Mouse (Mus musculus): Measurements from ENCODE around the gene BC051142. TPM values are rescaled to one million over a fixed set of nuclear protein-coding genes. Genes with fewer than 3 reads are reported as not detected.

The BC051142 gene
- total RNA-seq (2021), result 1 to 10 TPM in 1 of 2 experiments, under 1 TPM in 1; 0.88 to 1.1 TPM
- long read RNA-seq, experiment 1, result 0 reads
- long read RNA-seq, experiment 2, result 0 reads

DNA sequence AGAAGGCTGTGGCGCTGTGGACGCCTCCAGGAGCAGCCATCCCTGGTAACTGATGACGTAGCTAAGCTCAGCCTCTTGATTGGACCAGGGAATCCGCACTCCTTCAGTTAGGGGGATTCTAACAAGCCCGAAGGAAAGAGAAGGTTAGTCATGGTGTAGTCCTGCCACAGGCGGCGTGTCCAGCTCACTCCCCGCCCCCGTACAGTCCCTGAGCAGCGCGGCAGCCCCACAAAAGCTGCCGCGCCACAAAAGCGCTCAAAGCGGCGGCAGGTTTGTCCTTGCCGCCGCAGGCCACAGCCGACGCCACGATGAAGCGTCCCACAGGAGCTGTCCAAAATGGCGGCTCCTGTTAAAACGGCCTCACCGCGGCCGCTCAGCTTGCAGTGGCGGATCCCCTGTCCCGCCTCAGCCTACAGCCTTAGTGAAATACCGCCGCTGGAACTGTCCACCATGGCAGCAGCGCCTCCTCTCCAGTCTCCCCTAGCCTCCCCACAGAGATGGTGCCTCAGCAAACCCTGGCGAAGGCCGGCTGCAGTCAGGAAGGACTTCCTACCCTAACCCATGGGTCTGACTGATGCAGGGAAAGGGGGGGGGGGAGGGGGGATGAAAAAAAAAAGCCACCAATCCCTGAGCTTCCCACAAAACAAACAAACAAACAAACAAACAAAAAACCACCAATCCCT lies at the start of gene BC051142:
Gene BC051142 (plus strand): TSS at position 110 of the 683 bp plus-strand sequence.
- DNase-seq (ENCODE audit: low spot score in 2 of 2), result peak; percentile 42 to 71

- peak; percentile 37 to 54 for DNase-seq (ENCODE audit: low spot score in 2 of 2)
Measured at GRCm38 (mm10) chr17:34349429-34349828, 49.2 kb upstream of the BC051142 start.

DNA sequence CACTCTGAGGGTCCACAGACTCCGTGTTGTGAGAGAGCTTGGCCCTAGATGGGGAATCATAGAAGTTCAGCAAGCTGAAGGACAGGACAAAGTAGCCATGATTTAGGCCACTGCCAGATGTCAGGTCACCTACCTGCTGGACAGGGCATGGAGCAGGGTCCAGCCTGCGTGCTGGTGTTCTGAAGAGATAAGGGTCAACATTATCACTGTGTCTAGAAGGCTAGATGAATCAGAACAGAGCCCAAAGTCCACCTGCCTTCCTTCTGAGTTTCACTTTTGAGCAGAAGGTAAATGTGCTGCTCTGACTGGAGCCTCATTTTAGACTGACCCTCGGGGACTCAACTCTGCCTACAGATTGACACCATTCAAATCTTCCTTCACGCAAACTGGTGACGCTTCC lies 44.1 kb upstream of the BC051142 start, which contains the start of gene Btnl2:
Gene Btnl2 (plus strand): TSS at position 284 of the 400 bp plus-strand sequence.
- no peak for DNase-seq (ENCODE audit: low spot score in 2 of 2)

DNA sequence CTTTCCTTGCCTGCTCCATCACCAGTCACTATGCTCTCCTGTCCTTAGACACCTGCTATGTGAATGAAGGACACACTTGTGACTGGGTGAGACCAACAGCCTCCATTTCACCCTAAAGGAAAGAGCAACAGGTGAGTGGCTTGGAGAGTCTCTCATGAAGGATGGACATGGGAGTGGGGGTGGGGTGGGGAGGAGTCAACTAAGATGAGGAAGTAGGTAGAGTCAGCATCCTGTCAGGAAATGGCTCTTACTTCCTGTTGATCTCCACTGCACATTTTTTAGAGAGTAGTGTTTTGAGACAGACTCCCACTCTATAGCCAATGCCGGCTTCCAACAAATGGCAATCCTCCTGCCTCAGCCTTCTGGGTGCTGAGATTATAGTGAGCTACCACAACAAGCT lies 43.7 kb upstream of the BC051142 start:
- no peak for DNase-seq (ENCODE audit: low spot score in 2 of 2)

DNA sequence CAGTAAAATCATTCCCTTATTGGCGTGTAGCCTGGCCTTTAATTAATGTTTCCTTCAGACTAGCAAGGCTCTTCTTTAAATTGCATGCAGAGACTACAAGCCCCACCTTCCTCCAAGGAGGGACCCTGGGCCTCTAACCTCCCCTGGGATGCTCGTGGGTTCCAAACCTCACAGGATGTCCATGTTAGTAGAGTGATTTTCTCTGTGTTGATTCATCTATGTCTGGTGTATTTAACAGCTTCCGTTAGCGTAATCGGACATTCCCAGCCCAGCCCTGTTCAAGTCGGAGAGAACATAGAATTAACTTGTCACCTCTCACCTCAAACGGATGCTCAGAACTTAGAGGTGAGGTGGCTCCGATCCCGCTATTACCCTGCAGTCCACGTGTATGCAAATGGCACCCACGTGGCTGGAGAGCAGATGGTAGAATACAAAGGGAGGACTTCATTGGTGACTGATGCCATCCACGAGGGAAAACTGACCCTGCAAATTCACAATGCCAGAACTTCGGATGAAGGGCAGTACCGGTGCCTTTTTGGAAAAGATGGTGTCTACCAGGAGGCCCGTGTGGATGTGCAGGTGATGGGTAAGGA lies 35.6 kb upstream of the BC051142 start:
- no peak for DNase-seq (ENCODE audit: low spot score in 2 of 2)

DNA sequence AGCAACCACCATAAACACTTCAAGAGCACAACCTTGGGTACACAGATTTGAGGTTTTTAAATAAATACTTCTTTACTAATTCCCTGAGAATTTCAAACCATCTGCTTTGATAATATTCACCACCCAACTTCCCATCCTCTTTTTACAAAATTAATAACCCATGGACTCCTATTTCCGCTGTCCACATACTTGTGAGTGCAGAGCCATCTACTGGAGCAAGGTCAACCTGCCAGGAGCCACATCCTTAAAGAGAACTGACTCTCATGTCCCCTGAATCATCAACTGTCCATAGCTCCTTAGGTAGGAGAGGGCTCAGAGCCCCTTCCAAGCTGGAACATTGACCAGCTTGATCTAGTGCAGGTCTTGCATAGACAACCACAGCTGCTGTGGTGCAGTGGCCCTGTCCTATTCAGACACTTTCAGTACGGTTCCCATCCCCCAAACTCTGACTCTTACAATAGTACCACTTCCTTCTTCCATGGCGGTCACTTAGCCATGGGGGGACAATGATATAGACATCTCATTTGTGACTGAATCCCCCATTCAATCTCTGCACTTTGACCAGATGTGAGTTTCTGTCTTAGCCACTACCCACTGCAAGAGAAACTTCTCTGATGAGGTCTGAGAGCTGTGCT lies 34.8 kb upstream of the BC051142 start:
- DNase-seq (ENCODE audit: low spot score in 2 of 2), result no peak

GRCm38 (mm10) chr17:34365031-34365430 lies 33.6 kb upstream of the BC051142 start:
- no peak for DNase-seq (ENCODE audit: low spot score in 2 of 2)

GRCm38 (mm10) chr17:34370563-34370962 lies 28.1 kb upstream of the BC051142 start:
- no peak for DNase-seq (ENCODE audit: low spot score in 2 of 2)

- DNase-seq (ENCODE audit: low spot score in 2 of 2), result no peak
Measured at GRCm38 (mm10) chr17:34373055-34373709, 25.4 kb upstream of the BC051142 start.

- no peak for DNase-seq (ENCODE audit: low spot score in 2 of 2)
Measured at GRCm38 (mm10) chr17:34376847-34377246, 21.8 kb upstream of the BC051142 start, which contains the start of gene Btnl1. Gene Btnl1, plus strand, starts transcription at chr17:34377132.

DNA sequence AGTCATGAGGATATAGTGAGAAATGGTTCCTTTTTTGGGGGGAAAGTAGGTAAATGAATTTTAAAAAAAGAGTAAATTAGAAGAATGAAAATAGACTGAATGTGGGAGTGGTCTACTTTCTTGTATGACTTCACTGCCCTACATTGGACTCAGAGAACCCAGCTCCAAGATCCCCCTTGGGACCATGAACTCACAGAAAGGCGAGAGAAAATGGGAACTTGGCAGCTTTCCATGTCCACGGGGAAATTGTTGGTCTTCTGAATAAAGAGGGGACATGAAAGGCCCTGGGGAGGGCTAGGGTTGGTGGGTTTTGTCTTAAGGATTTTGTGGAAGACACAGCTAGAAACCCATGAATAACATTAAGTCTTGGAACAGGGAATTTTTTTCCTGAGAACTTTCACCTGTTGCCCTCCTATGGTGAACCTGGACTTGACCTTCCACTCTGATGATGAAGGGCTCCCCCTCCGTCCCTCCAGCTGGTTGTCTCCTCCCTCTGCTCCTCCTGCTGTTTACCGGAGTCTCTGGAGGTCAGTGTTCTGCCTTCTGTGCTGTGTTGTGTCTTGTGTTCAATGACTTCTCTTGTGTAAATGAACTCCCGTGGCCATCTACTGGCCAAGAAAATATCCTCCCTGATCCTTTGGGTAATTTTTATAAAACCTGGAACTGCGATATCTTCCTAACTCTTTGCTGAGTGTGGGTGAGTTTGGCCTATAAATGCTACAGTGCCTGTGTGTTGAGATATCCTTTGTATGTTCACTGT lies 21.0 kb upstream of the BC051142 start:
- DNase-seq (ENCODE audit: low spot score in 2 of 2), result no peak

DNA sequence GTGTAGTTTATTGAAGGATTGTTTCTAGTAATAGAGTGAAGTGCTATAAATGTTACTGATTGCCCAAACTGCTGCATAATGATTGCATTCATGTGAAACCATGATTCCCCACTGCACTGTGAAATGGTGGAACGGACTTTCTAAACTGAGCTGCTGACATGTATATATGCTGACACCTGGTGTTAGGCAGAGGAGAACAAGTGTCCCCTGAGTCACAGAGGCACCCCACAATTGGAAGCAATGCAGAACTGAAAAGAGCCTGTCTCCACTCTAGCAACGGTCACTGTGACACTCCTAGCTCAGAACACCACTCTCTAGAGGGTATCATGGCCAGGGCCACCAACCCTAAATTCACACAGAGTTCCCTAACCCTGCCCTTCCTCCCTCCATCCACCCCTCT lies 19.9 kb upstream of the BC051142 start:
- DNase-seq (ENCODE audit: low spot score in 2 of 2), result no peak

GRCm38 (mm10) chr17:34379451-34379850 lies 19.2 kb upstream of the BC051142 start:
- DNase-seq (ENCODE audit: low spot score in 2 of 2), result no peak

GRCm38 (mm10) chr17:34381876-34382275 lies 16.7 kb upstream of the BC051142 start:
- no peak for DNase-seq (ENCODE audit: low spot score in 2 of 2)

GRCm38 (mm10) chr17:34383212-34383611 lies 15.4 kb upstream of the BC051142 start:
- DNase-seq (ENCODE audit: low spot score in 2 of 2), result no peak

- DNase-seq (ENCODE audit: low spot score in 2 of 2), result no peak
Measured at GRCm38 (mm10) chr17:34384699-34385098, 13.9 kb upstream of the BC051142 start.

DNA sequence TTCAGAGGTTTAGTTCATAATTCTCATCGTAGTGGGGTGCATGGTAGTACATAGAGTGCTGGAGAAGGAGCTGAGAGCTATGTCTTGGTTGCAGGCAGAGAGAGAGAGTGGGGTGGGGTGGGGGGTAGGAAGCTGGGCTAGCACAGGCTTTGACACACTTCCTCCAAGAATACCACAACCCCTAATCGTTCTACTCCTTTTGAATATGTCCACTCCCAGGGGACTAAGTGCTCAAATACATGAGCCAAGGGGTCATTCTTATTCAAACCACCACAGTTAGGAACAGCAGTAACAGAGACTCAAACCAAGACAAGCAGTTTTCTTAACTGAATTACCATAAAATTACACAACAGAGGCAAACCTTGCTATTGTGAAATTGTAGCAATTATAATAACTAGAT lies 12.0 kb upstream of the BC051142 start:
- DNase-seq (ENCODE audit: low spot score in 2 of 2), result no peak

- peak in 1 of 2 experiments; percentile 17 for DNase-seq (ENCODE audit: low spot score in 2 of 2)
Measured at GRCm38 (mm10) chr17:34388513-34388912, 10.1 kb upstream of the BC051142 start.

- DNase-seq (ENCODE audit: low spot score in 2 of 2), result no peak
Measured at GRCm38 (mm10) chr17:34391507-34391906, 7.1 kb upstream of the BC051142 start.

GRCm38 (mm10) chr17:34392321-34392720 lies 6.3 kb upstream of the BC051142 start:
- no peak for DNase-seq (ENCODE audit: low spot score in 2 of 2)

DNA sequence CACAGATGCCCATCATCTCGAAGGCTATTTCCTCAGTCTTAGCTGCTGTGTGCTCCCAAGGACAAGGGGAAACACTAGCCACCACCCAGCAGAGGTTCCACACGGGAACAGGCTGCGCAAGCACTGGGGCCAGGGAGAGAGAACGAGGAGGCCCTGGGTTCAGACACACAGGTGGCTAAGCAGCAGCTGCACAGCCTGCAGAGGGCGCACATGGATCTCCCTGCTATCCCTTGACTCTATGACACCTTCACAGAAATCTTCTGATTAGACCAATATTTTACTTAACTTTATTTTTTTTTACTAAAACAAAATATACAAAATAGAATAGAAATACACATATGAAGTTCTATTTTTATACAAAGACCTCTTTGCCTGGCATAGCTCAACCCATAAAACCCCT lies 1.3 kb upstream of the BC051142 start:
- DNase-seq (ENCODE audit: low spot score in 2 of 2), result no peak

Data from gastrocnemius, postnatal 4 days (tissue).